Mouse (Mus musculus): ENCODE results near the gene Tent4a.

- TF ChIP-seq CTCF (IDR thresholded peaks at IDR 0.05; ENCODE audit: extremely low read depth, insufficient read length, insufficient replicate concordance, low read depth, low read length) (no peak), POLR2A (IDR thresholded peaks at IDR 0.05; ENCODE audit: low read depth, low read length) (no peak)
These were observed 48.6 kb downstream of the Tent4a start for GRCm38 (mm10) chr13:69485833-69486232.
